Mouse (Mus musculus) gastrocnemius, adult 18-20 months (tissue): ENCODE results near the gene Tex52. TPM values are rescaled to one million over a fixed set of nuclear protein-coding genes. Genes with fewer than 3 reads are reported as not detected.
"Not testable (repeated sequence)": the region's sequence is repeated elsewhere in the genome, so short reads cannot be mapped to it uniquely, and the experiment has no call there.

Experiments used
- DNase-seq: peaks from one replicate; pipeline ENCODE4 v3.0.0; 2021; ENCODE audit warnings: low spot score
- total RNA-seq, 2 experiments: library from RNA; stranded (reverse); gene quantifications; 2 replicates each; pipeline ENCODE4 v1.2.3; 2021

Gene Tex52
- total RNA-seq, 2 experiments from 2014 or later = not detected

DNA sequence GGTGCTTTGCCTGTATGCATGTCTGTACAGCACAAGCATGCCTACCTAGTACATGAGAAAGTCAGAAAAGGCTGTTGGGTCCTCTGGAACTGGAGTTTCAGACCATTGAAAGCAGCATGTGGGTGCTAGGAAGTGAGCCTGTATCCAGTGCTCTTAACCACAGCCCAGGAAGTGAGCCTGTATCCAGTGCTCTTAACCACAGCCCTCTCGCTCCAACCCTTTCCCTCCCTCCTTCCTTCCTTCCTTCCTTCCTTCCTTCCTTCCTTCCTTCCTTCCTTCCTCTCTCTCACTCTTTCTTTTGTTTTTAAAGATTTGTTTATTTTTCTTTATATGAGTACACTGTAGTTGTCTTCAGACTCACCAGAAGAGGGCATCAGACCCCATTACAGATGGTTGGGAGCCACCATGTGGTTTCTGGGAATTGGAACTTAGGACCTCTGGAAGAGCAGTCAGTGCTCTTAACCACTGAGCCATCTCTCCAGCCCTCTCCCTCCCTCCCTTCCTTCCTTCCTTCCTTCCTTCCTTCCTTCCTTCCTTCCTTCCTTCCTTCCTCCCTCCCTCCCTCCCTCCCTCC, 5.4 kb downstream of the Tex52 start:
- DNase-seq = not testable (repeated sequence)

DNA sequence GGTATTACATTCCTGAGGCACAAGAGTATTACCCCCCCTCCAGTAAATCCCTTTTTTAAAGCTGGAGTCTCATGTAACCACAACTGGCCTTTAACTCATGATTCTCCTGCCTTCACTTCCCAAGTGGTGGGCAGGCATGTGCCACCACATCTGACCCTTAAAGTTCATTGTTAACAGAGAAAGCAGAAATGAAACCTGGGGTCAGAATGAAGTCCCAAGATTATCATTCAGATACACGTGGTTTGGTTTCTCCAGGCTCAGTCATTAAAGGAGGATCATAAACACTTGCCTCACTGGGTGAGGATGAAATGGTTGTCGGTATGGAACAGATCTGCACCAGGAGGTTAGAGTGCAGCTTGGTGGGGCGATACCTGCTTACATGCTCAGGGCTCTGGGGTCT, 6.0 kb downstream of the Tex52 start:
- no peak for DNase-seq

DNA sequence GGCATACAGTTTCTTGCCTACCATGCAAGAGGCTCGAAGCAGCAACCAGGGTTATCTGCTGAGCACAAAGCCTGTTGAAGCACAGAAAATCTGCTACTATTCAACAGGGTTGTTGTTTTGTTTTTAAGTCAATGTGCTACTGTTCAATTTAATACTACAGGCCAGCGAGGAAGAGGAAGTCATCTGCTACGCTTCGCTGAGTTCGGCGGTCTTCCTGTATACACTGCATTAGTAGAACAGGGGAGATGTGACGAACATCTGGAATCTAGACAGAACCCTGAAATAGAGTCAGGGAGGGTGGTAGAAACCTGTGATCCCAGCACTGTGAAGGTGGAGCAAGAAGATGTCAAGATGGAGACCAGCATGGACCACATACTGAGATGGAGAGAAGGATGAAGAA, 8.5 kb downstream of the Tex52 start:
- no peak for DNase-seq

DNA sequence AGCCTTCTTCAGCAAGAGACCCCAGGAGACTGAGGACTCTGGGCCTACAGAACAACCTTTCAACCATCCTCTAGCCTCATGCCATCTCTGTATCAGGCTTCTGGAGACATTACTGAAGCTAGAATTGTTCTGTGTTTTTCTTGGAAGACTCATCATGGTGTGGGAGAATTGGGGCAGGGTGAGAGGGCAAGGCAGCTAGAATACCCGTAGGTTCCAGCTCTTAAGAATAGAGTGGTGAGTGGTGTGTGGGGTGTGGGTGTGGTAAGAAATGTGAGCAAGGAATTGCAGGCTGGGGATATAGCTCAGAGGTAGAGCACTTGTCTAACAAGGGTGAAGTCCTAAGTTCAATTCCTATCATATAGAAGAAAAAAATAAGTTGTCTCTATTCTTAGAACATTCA, 9.8 kb downstream of the Tex52 start:
- no peak for DNase-seq

DNA sequence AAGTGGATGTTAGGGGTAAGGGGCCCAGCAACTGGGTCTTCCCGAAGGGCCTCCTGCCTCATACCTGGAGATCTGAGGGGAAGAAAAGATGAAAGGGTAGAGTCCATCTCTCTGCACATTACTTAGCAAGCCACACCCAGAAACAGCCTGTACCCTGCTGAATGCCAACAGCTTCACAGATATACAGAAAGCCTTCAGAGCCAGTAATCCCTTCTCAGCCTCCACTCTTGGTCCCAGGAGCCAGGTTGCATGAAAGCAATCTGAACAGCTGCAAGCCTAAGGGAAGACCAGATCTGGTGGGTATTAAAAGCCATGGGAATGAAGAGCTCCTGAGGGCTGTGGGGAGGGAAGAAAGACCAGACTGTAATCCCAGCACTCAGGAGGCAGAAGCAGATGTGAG, 13.9 kb downstream of the Tex52 start:
- no peak for DNase-seq

DNA sequence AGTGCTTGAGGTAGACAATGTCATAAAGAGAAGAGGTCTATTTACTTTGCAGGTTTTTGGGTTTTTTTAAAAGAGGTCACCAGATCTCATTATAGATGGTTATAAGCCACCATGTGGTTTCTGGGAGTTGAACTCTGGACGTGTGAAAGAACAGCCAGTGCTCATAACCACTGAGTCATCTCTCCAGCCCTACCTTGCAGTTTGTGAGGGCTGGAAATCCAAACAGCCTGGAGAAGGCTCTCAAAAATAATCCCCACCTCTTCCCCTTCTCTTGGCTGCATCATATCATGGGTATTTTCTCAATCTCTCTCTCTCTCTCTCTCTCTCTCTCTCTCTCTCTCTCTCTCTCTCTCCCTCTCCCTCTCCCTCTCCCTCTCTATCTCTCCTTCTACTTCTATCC, 15.4 kb downstream of the Tex52 start:
- no peak for DNase-seq

DNA sequence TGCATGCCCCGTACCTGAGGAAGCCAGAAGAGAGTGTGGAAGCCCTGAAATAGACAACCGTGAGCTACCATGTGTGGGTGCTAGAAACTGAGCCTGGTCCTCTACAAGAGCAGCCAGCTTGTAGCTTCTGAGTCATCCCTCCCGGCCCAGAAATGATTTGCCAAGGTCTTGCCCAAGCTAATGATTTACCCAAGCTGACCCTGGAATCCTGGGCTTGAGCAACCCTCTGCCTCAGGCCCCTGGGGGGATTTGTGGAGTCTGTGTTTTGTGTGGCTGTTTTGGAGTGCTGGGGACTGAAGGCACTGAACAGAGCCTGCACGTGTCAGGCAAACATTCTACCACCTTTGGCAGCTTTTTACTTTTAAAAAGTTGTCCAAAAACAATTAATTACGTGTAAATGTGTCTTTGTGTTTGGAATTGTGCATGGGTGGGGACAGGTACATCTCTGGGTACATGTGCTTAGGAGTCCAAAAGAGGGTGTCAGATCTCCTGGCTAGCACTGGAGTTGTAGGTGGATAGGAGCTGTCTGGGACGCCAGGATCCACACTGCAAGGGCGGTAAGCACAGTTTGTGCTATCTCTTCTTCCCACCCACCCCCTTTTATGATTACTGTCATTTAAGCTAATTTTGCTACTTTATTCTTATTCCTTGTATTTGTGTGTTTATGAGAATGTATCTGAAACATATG, 22.5 kb downstream of the Tex52 start:
- DNase-seq = no peak

DNA sequence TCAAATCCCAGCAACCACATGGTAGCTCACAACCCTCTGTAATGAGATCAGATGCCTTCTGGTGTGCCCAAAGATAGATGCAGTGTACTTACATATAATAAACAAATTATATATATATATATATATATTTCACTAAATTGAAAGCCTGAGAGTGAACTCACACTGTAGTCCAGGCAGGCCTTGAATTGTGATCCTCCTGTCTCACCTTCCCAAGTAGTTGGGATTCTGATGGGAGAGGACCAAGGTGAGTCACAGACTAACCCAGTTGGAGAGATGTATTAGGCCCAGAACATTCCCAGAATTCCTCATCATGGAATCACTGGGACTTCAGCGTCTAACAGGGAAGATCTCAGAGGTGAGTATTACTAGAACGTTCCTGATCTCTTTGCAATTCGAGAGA, 23.7 kb downstream of the Tex52 start, which contains the start of gene Nrip2:
Gene Nrip2, plus strand, starts transcription at position 301 of the 400 bp plus-strand sequence.
- DNase-seq = no peak

DNA sequence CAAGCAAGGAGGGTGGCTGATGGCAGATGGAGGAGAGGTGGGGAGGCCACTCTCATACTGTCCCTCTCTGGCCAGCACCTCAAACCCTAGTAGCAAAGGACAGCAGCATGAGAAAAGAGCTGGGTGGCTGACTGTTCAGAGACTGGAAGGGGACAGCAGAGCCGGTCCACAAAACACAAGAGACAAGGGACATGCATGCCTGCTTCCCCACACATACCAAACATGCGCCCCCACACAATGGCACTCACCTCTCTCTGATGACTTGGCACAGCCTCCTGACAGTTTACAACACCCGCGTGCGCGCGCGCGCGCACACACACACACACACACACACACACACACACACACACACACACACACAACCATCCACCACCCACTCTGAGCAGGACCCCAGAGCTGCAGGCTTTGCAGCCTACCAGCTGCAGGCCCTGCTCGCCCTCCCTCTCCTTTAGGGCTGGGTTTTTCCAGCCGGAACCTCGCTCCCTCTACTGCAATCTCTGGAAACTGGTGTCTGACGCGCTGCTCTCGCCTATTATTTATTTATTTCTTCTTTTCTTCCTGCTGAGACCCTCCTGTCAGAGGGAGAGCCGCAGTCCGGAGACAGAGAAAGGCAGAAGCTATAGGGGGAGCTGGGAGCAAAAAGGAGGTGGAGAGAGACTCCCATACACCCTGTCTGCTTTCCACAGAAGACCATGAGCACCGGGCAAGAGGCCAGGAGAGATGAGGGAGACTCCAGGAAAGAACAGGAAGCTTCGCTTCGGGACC, 24.3 kb downstream of the Tex52 start:
- no peak for DNase-seq

DNA sequence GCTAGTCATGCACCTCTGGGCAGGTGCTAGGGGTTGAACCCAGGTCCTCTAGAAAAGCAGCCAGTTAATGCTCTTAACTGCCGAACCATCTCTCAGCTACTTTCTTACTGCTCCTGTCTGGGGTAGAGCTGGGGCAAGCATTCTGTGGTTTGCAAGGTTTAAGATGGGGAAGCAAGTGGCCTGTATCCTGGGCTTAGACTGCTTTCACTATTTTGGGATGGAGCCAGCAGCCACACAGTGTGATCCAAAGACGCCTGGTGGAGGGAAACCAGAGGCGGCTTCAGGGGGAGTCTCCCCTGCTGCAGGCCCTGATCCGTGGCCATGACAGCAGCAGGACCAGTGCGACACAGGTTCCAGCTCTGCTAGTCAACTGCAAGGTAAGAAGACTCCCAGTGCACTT, 29.5 kb downstream of the Tex52 start:
- no peak for DNase-seq

DNA sequence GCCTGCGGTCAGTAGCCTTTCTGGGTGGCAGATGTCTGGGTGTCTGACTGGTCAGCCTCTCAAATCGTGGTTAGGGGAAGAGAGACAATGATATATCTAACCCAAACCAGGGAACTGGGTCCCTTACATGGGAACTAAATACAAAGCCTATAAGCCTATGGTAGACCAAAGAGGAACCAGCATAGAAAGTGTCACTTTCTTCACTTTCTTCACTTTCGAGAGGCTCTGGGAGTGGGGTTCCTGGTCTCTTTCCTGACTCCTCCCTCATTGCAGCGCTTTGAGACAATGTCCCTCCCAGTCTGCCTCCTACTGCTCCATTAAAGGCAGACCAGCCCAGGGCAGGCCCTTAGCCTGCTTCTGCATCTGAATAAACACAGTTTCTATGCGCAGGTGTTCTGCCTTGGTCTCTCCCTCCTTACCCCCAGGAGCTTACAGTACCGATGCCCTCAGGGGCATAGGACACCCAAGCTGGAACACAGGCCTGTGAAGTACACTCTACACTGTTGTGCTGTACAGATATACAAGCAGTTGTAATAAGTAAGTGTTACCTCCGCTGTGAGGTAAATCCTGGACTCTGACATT, 33.4 kb downstream of the Tex52 start:
- no peak for DNase-seq

DNA sequence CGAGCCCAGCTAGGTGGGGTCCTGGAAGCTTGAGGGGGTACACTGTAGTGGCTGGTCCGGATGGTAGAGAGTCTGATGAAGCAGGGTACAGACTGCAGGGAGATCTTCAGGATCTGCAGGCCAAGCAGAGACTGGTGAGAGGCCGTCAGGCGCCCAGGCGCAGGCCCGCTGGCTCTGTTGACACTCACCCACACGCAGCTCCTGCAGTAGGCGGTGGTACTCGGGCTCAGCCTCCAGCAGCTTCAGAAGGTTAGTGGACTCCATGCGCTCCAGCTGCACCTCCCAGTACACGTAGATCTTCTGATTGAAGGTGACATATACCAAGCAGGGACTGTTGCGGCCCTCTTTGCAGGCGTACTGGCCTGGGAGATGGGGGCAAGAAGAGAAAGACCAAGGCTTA, 35.0 kb downstream of the Tex52 start:
- DNase-seq = no peak

DNA sequence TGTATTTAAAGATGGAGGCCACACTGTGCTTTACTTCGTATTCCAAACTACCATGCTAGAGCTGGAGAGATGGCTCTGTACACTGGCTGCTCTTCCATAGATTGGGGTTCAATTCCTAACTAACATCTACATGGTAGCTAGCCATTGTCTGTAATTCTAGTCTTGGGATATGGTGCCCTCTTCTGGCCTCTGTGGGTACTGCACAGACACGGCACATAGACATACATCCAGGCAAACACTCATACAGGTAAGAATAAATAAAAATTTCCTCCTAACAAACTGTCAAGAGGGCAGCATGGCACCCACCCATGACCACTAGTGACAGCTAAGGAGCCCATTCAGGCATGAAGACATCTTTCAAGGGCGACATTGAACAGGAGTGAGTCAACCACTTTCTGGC, 35.9 kb downstream of the Tex52 start:
- DNase-seq = peak; percentile 72

DNA sequence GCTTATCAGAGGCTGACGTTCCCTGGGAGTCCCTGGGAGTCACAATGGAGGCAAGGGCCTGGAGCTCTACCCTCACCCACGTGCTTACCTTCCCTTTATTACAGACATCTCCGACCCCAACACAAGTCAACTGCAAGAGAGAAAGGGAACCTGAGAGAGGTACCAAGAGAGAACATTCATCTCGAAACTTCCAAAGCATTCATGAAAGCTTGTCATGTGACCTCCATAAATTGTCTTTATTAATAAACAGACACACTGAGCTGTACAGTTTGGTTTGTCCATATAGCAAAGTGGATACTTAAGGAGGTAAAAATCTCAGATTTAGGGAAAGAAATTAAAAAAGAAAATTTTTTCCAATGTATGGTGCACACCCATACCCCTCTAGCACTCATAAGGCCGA, 40.9 kb downstream of the Tex52 start:
- DNase-seq = no peak

DNA sequence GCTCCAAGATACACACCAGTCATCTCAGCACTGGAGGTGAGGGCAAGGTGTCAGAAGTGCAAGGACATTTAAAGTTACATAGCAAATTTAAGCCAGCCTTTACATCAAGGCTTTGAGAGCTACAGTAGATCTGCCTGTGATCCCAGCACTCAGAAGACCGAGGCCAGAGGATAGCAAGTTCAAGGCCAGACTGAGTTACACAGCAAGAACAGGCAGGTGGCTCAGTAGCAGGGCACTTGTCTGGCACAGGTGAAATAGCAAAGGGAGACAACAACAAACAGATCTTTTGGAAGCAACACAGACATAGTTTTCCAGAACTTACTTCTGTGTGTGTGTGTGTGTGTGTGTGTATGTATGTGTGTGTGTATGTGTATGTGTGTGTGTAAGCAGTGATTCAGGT, 42.8 kb downstream of the Tex52 start:
- no peak for DNase-seq

DNA sequence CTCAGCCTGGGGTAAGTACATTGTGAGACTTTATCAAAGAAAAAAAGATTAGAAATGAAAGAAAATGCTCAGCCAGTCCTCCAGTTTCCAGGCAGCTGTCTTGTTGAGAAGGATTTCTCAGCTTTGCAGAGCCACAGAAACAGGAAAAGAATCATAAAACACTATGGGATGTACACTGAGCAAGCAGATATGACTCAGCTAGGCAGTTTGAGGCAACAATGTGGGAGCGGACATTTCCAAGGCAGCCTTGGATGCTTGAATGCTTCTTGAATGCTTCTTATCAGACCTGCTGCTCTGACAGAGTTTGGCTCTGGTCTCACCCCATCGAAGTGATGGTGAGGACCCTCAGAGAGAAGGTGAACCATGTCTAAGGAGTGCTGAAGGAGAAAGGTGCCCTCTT, 45.8 kb downstream of the Tex52 start:
- no peak for DNase-seq

DNA sequence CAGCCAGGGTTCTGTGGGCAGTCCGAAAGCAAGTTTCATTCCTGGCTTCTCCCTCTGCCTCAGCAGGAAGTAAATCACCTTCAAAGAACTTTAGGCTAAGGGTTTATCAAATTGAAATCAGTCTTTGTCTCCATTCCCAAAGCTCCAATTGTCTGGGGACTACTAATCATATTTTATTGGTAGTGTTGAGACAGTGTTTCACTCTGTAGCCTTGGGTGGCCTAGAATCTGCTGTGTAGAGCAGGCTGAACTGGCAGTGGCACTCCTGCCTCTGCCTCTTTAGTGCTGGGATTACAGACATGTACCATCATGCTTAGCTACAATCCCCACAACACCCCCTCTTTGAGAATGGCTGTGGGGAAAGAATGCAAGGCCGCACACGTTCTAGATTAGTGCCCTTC, 46.2 kb downstream of the Tex52 start:
- no peak for DNase-seq

DNA sequence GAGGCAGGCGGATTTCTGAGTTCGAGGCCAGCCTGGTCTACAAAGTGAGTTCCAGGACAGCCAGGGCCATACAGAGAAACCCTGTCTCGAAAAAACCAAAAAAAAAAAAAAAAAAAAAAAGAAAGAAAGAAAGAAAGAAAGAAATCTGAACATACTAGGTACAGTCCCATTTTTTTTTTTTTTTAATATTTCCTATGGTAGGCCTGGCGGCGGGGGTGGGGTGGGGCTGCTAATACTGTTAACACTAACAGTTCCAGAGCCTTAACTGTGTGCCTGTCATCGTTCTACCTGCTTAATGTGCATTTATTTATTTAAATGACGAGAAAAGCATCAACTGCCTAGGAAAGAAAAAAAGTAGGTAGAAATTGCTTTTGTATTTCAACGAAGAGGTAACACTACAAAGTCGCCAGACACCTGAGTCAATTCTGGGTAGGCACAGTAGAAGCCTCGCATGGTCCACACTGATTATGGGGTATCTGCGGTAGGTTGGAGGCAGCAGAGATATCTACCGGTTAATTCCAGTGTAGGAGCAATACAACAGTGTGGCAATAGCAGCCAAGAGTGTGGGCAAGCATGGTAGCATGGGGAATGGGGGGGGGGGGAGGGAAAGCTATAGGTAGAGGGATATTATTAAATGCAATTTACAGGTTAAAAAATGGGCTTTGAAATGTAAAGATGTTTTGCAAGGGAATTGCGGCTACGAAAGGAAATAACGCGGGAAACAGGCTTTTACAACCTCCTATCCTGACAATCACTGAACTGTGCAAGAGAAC, 48.4 kb downstream of the Tex52 start:
- no peak for DNase-seq

DNA sequence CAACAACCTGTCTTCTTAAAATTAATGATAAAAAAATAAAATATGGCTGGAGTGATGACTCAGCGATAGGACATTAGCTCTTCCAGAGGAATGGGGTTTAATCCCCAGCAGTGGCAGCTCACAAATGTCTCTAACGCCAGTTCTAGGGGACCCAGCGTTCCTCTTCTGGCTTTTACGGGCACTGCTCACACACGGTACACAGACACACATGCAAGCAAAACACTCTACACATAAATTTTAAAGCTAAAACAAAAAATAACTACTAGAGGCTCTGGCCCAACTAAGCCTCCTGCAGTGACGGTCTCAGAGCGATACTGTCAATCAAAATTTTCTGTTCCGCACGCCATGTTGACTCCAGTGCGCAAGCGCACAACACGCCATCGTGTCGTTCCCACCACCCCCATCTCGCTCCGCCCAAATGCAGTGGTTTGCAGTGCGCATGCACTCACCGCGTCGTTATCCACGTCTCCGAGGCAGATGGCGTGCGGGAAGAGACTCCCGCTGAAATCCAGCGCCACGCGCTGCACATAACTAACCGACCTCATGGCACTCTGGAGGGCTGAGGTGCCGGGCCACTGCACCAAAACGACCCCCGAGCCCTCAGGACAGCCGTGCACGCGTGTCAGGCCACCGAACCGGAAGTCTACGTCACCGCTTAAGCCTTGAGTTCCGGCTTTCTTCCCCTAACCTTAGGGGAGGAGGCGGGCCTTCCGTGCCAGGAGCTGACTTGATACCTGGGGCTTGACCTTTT, 49.2 kb downstream of the Tex52 start, which contains the start of gene Itfg2:
Gene Itfg2, minus strand, starts transcription at position 663 of the 751 bp plus-strand sequence.
- peak; percentile 97 for DNase-seq

DNA sequence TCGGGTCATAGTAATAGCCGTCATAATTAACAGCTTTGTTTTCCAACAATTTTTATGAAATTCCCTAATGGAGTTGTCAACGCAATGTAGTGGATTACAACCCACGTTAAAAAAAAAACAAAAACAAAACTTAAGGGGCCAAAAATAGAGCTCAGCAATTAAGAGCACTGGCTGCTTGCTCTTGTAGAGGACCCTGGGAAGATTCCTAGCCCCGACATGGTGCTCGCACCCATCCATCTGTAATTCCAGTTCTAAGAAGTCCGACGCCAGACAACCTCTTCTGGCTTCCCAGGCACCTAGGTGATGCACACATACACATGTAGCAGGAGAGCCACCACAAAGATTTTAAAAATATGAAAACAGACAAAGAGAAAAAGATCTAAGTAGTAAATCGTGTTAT, 49.8 kb downstream of the Tex52 start:
- no peak for DNase-seq

DNA sequence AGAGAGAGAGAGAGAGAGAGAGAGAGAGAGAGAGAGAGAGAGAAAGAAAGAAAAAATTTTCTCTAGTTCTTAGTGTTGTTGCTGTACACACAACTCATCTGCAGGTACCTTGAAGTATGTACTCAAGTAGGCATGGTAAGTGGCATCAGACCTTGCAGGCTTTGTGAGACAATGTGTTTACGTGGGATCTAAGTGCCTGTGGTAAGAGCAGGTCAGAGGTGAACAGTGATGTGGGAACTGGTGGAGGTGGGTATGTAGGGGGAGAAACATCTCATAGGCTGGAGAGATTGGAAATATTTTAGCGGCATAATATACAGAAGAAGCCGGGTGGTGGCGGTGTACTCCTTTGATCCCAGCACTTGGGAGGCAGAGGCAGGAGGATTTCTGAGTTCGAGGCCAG, 52.3 kb downstream of the Tex52 start:
- DNase-seq = no peak
